ENCODE assay signal across 8 mouse cellular contexts in genomic region chr12:32953596-32954215, GRCm38 (mm10). TPM values are rescaled to one million over a fixed set of nuclear protein-coding genes. Genes with fewer than 3 reads are reported as not detected.
A peak's percentile ranks its signal among the peaks of the same experiment; 100 is the strongest.
DNase-seq lines count a peak whose midpoint lies in the region; ATAC-seq and TF ChIP-seq lines count a peak whose summit lies in the region.

TSS of gene Sypl (plus strand) at chr12:32953891.

- peak within 1 kb of the TSS; percentile 51 for H3K9ac ChIP-seq in CH12.LX (ENCODE audit: insufficient read depth, low read depth)
- peak within 1 kb of the TSS; percentile 82 for H3K9ac ChIP-seq in forebrain, embryonic 11.5 days (ENCODE audit: low read length)
- peak within 1 kb of the TSS; percentile 93 for H3K9ac ChIP-seq in heart, embryonic 16.5 days (ENCODE audit: low read length)
- H3K9ac ChIP-seq in liver, embryonic 15.5 days = peak within 1 kb of the TSS; percentile 84
- H3K9ac ChIP-seq in neural tube, embryonic 12.5 days = peak within 1 kb of the TSS; percentile 79

- H3K4me1 ChIP-seq in CH12.LX (ENCODE audit: control insufficient read depth in 1 of 2, insufficient read depth in 2 of 2) = peaks cover 2 to 28% of the 10 kb centered on the region in 2 experiments
- H3K4me1 ChIP-seq in forebrain, embryonic 11.5 days (replicated peaks; ENCODE audit: control insufficient read depth, insufficient read depth, low read length) = no peaks in the 10 kb centered on the region
- peaks cover 25% of the 10 kb centered on the region for H3K4me1 ChIP-seq in heart, embryonic 16.5 days (ENCODE audit: control insufficient read depth, insufficient read depth, low read length)
- H3K4me1 ChIP-seq in liver, embryonic 15.5 days (replicated peaks) = peaks cover 44% of the 10 kb centered on the region
- peaks cover 17% of the 10 kb centered on the region for H3K4me1 ChIP-seq in neural tube, embryonic 12.5 days

- peak; percentile 54 for TF ChIP-seq POLR2A in CH12.LX (IDR thresholded peaks at IDR 0.05; ENCODE audit: low read depth, low read length)

- dilution Hi-C loops in CH12.LX (cut with MboI; ENCODE audit: extremely low pct_ligation_motif_present, extremely low pct_unique_long_range_greater_than_20kb, low sequenced_read_pairs) = no loop called here

- H3K79me2 ChIP-seq in CH12.LX (replicated peaks; ENCODE audit: control insufficient read depth, extremely low read depth, insufficient read depth, poor library complexity, severe bottlenecking) = peaks cover 5% of the 10 kb centered on the region; the same call in 1 of the 2 replicates

- ATAC-seq in forebrain, embryonic 11.5 days (replicated peaks; ENCODE audit: low FRiP score) = peak; percentile 98
- ATAC-seq in heart, embryonic 16.5 days (replicated peaks; ENCODE audit: extremely low read depth, insufficient read depth, low FRiP score) = peak; percentile 98
- peak; percentile 98 for ATAC-seq in liver, embryonic 15.5 days (ENCODE audit: insufficient read depth)
- peak; percentile 96 for ATAC-seq in neural tube, embryonic 12.5 days (ENCODE audit: low FRiP score, low read depth)

- H3K9me3 ChIP-seq in CH12.LX (replicated peaks; ENCODE audit: low read length) = no peaks in the 10 kb centered on the region
- H3K9me3 ChIP-seq in forebrain, embryonic 11.5 days (ENCODE audit: control insufficient read depth, low read length) = no peaks in the 10 kb centered on the region
- no peaks in the 10 kb centered on the region for H3K9me3 ChIP-seq in heart, embryonic 16.5 days (replicated peaks; ENCODE audit: control insufficient read depth, low read length)
- H3K9me3 ChIP-seq in liver, embryonic 15.5 days (replicated peaks) = no peaks in the 10 kb centered on the region
- no peaks in the 10 kb centered on the region for H3K9me3 ChIP-seq in neural tube, embryonic 12.5 days

- peaks cover 0 to 2% of the 10 kb centered on the region in 2 experiments for H3K36me3 ChIP-seq in CH12.LX (replicated peaks in 1 of 2; ENCODE audit: control insufficient read depth in 1 of 2, insufficient read depth in 1 of 2, low read length in 1 of 2)
- no peaks in the 10 kb centered on the region for H3K36me3 ChIP-seq in forebrain, embryonic 11.5 days (ENCODE audit: control insufficient read depth, insufficient read depth, low read length)
- no peaks in the 10 kb centered on the region for H3K36me3 ChIP-seq in heart, embryonic 16.5 days (ENCODE audit: control insufficient read depth, insufficient read depth)
- no peaks in the 10 kb centered on the region for H3K36me3 ChIP-seq in liver, embryonic 15.5 days (replicated peaks)
- H3K36me3 ChIP-seq in neural tube, embryonic 12.5 days = no peaks in the 10 kb centered on the region

- TF ChIP-seq RAD21 in CH12.LX (IDR thresholded peaks at IDR 0.05; ENCODE audit: low read depth, low read length) = no peak

- TF ChIP-seq EP300 in CH12.LX (IDR thresholded peaks at IDR 0.05; ENCODE audit: low read length) = no peak

- H3K27me3 ChIP-seq in CH12.LX (replicated peaks) = no peaks in the 10 kb centered on the region
- H3K27me3 ChIP-seq in forebrain, embryonic 11.5 days (ENCODE audit: control insufficient read depth, insufficient read depth, low read length) = no peaks in the 10 kb centered on the region
- no peaks in the 10 kb centered on the region for H3K27me3 ChIP-seq in heart, embryonic 16.5 days (ENCODE audit: control insufficient read depth, insufficient read depth, low read length)
- no peaks in the 10 kb centered on the region for H3K27me3 ChIP-seq in liver, embryonic 15.5 days
- H3K27me3 ChIP-seq in neural tube, embryonic 12.5 days (replicated peaks) = no peaks in the 10 kb centered on the region

- no peak for TF ChIP-seq CTCF in CH12.LX (conservative IDR thresholded peaks at IDR 0.05 in 1 of 2, IDR thresholded peaks at IDR 0.05 in 1 of 2; ENCODE audit: low read depth in 2 of 2, low read length in 2 of 2)

- peak within 1 kb of the TSS; percentile 88 for H3K4me2 ChIP-seq in CH12.LX (ENCODE audit: insufficient read depth, low read depth, poor library complexity, severe bottlenecking)
- H3K4me2 ChIP-seq in forebrain, embryonic 11.5 days (ENCODE audit: low read depth, low read length, severe bottlenecking) = peak within 1 kb of the TSS; percentile 88
- H3K4me2 ChIP-seq in heart, embryonic 16.5 days (ENCODE audit: low read depth, low read length) = peak within 1 kb of the TSS; percentile 75
- H3K4me2 ChIP-seq in liver, embryonic 15.5 days = peak within 1 kb of the TSS; percentile 91
- peak within 1 kb of the TSS; percentile 83 for H3K4me2 ChIP-seq in neural tube, embryonic 12.5 days (replicated peaks)

- peak; percentile 98 for DNase-seq in CH12.LX (ENCODE audit: extremely low read depth)
- peak; percentile 94 for DNase-seq in c-Kit-positive CD71-positive TER-119-negative erythroid progenitor cells, embryonic 14.5 days (ENCODE audit: low read depth)
- DNase-seq in forebrain, embryonic 11.5 days (ENCODE audit: low spot score) = peak; percentile 99
- peak; percentile 98 to 99 for DNase-seq in kidney, postnatal 36 days
- DNase-seq in telencephalon, adult 2 months (ENCODE audit: low read depth, low spot score) = peak; percentile 90

- in situ Hi-C loops in CH12.LX (cut with MboI; ENCODE audit: low pct_ligation_motif_present, low pct_unique_long_range_greater_than_20kb, low sequenced_read_pairs) = loop anchor here (5.0 kb wide), 1 partner anchor 59 kb away; no protein-coding TSS in a partner anchor

- peak within 1 kb of the TSS; percentile 51 for H3K27ac ChIP-seq in CH12.LX (ENCODE audit: insufficient read depth, low read depth)
- H3K27ac ChIP-seq in forebrain, embryonic 11.5 days (ENCODE audit: low read depth, low read length) = peak within 1 kb of the TSS; percentile 87
- peak within 1 kb of the TSS; percentile 100 for H3K27ac ChIP-seq in heart, embryonic 16.5 days (ENCODE audit: low read length)
- H3K27ac ChIP-seq in liver, embryonic 15.5 days (replicated peaks) = peak within 1 kb of the TSS; percentile 99
- H3K27ac ChIP-seq in neural tube, embryonic 12.5 days = peak within 1 kb of the TSS; percentile 90

- under 1% methylated on average over 47 of the region's 52 CpGs for WGBS in forebrain, embryonic 11.5 days
- under 1% methylated on average over 50 of the region's 52 CpGs for WGBS in heart, embryonic 16.5 days
- WGBS in liver, embryonic 15.5 days (ENCODE audit: insufficient replicate concordance) = under 1% methylated on average over 51 of the region's 52 CpGs
- under 1% methylated on average over 52 of the region's 52 CpGs for WGBS in neural tube, embryonic 12.5 days

- H3K4me3 ChIP-seq in CH12.LX (replicated peaks in 1 of 3; ENCODE audit: low read depth in 2 of 3, low read length in 2 of 3, poor library complexity in 1 of 3) = peak within 1 kb of the TSS; percentile 69 to 77 (median 74)
- H3K4me3 ChIP-seq in forebrain, embryonic 11.5 days (ENCODE audit: low read depth, low read length) = peak within 1 kb of the TSS; percentile 70
- H3K4me3 ChIP-seq in heart, embryonic 16.5 days (ENCODE audit: low read length) = peak within 1 kb of the TSS; percentile 89
- H3K4me3 ChIP-seq in liver, embryonic 15.5 days (replicated peaks) = peak within 1 kb of the TSS; percentile 84
- peak within 1 kb of the TSS; percentile 67 for H3K4me3 ChIP-seq in neural tube, embryonic 12.5 days

TF ChIP-seq in CH12.LX, 34 proteins besides CTCF, POLR2A, EP300 and RAD21:
- peak; percentile 85 for TF ChIP-seq NRF1 (IDR thresholded peaks at IDR 0.05; ENCODE audit: low read depth, low read length)
- TF ChIP-seq POLR2AphosphoS2 (IDR thresholded peaks at IDR 0.05; ENCODE audit: low read depth, low read length) = no peak
- no peak; the same call in 1 of the 2 replicates for TF ChIP-seq USF1 (IDR thresholded peaks at IDR 0.05; ENCODE audit: low read depth, low read length)
- TF ChIP-seq E2F4 (IDR thresholded peaks at IDR 0.05; ENCODE audit: insufficient replicate concordance, low read depth, low read length) = no peak
- TF ChIP-seq USF2 (conservative IDR thresholded peaks at IDR 0.05; ENCODE audit: low read depth, low read length) = no peak
- TF ChIP-seq KAT2A (IDR thresholded peaks at IDR 0.05; ENCODE audit: insufficient replicate concordance, low read length) = no peak
- TF ChIP-seq MXI1 (IDR thresholded peaks at IDR 0.05; ENCODE audit: low read depth, low read length) = peak; percentile 87; the same call in 1 of the 2 replicates
- no peak for TF ChIP-seq SMC3 (IDR thresholded peaks at IDR 0.05; ENCODE audit: low read depth, low read length)
- peak; percentile 86 for TF ChIP-seq SIN3A (IDR thresholded peaks at IDR 0.05; ENCODE audit: low read length)
- TF ChIP-seq JUN (IDR thresholded peaks at IDR 0.05; ENCODE audit: insufficient read depth, low read depth, low read length) = no peak
- TF ChIP-seq HCFC1 (IDR thresholded peaks at IDR 0.05; ENCODE audit: low read depth, low read length) = no peak
- no peak for TF ChIP-seq ZNF384 (IDR thresholded peaks at IDR 0.05; ENCODE audit: low read depth, low read length)
- 0 out of 2 replicates have a peak, but pooled peaks have one; percentile 26 for TF ChIP-seq TBP (conservative IDR thresholded peaks at IDR 0.05; ENCODE audit: low read depth, low read length)
- no peak for TF ChIP-seq ZMIZ1 (IDR thresholded peaks at IDR 0.05; ENCODE audit: low read depth, low read length)
- TF ChIP-seq NELFE (IDR thresholded peaks at IDR 0.05; ENCODE audit: low read depth, low read length) = no peak
- TF ChIP-seq CHD2 (IDR thresholded peaks at IDR 0.05; ENCODE audit: low read length) = no peak
- peak; percentile 74 for TF ChIP-seq ELF1 (IDR thresholded peaks at IDR 0.05; ENCODE audit: low read depth, low read length)
- TF ChIP-seq MAX (IDR thresholded peaks at IDR 0.05; ENCODE audit: low read length) = 0 out of 2 replicates have a peak, but pooled peaks have one; percentile 12
- no peak for TF ChIP-seq CHD1 (IDR thresholded peaks at IDR 0.05; ENCODE audit: low read depth, low read length)

RNA-seq across cellular contexts. Expression of gene Sypl, which starts in this region (rescaled TPM):
- total RNA-seq in CH12.LX (2012; rRNA removed) (7.5 and 8.5 TPM in 2 replicates), CH12.LX (2014; rRNA removed) (25.8 and 29.1 TPM in 2 replicates)
- 33.4 and 37.8 TPM in 2 replicates for polyA plus RNA-seq in CH12.LX (2012; ENCODE audit: insufficient read length, low read depth)
- polyA plus RNA-seq in forebrain, embryonic 11.5 days (2014; fragmentation: Nextera tagmentation; extraction: Ambion mirVana) = 49.4 and 53.3 TPM in 2 replicates
- polyA plus RNA-seq in heart, embryonic 16.5 days (2015; fragmentation: Nextera tagmentation; extraction: Ambion mirVana) = 110 and 127 TPM in 2 replicates
- polyA plus RNA-seq in liver, embryonic 15.5 days (2015; fragmentation: Nextera tagmentation; extraction: Ambion mirVana) = 40.4 and 42.0 TPM in 2 replicates
- polyA plus RNA-seq in neural tube, embryonic 12.5 days (2016; fragmentation: Nextera tagmentation; extraction: Ambion mirVana) = 42.3 and 44.3 TPM in 2 replicates

Comparison
In these comparisons a context has a peak if more than half of its experiments do, and no peak if none do; other contexts are left out.
1. Peak in every context shown above with its lines: DNase-seq, ATAC-seq, H3K4me3 ChIP-seq and H3K27ac ChIP-seq.